Mouse (Mus musculus): Measurements from ENCODE around the gene Mipep.

DNA sequence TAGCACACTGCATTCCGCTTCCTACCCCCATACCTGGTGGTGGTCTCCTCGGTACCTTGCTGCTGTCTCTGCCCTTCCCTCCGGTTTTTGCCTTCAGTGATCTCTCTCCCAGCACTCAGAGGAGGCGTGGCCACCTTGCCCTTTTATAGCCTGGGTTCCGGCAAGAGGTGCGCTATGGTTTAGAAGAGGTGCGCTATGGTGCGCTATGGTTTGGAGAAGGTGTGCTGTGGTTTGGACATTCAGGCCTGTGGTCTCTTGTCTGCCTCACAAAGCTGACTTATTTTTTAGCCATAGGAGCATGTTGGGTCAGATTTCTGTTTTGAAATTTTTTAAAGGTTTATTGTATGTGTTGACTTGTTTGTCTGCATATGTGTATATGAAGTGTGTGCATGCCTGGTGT is 25.5 kb downstream of the Mipep start:
- TF ChIP-seq CTCF (IDR thresholded peaks at IDR 0.05) (no peak), EP300 (IDR thresholded peaks at IDR 0.05) (no peak)
